Mouse (Mus musculus) limb, embryonic 14.5 days (tissue): Measurements from ENCODE around the gene Med29. TPM values are rescaled to one million over a fixed set of nuclear protein-coding genes. Genes with fewer than 3 reads are reported as not detected.

Source experiments
- ATAC-seq: fragments of 200-750 bp; cut with Nextera tagmentation; 2 replicates; pipeline ENCODE4 v1.8.0; 2017; ENCODE audit warnings: low read depth, moderate number of reproducible peaks, moderate TSS enrichment; ENCODE audit not compliant: low FRiP score
- DNase-seq: peaks from one replicate; pipeline ENCODE4 v3.0.0-alpha.2; 2015; ENCODE audit warnings: low spot score
- H3K27ac ChIP-seq: fragments of 300-500 bp; sonication (generic); replicated peaks from 2 replicates; pipeline ENCODE4 v1.5.1; 2014; ENCODE audit warnings: low read depth, mild to moderate bottlenecking, low read length, moderate library complexity, mixed read lengths
- H3K27me3 ChIP-seq: fragments of 300-500 bp; sonication (generic); 2 replicates; pipeline ENCODE4 v1.6.1; 2014; ENCODE audit warnings: low read length, mixed read lengths; ENCODE audit not compliant: control insufficient read depth, insufficient read depth
- H3K36me3 ChIP-seq: fragments of 300-500 bp; sonication (generic); 2 replicates; pipeline ENCODE4 v1.6.1; 2014; ENCODE audit warnings: mild to moderate bottlenecking, low read length, moderate library complexity, mixed read lengths; ENCODE audit not compliant: control insufficient read depth, insufficient read depth
- H3K4me1 ChIP-seq: fragments of 300-500 bp; sonication (generic); 2 replicates; pipeline ENCODE4 v1.6.1; 2014; ENCODE audit warnings: antibody characterized with exemption, low read length, mixed read lengths; ENCODE audit not compliant: control insufficient read depth, insufficient read depth
- H3K4me2 ChIP-seq: fragments of 300-500 bp; sonication (generic); replicated peaks from 2 replicates; pipeline ENCODE4 v1.6.1; 2014; ENCODE audit warnings: low read depth, mild to moderate bottlenecking, low read length, moderate library complexity; ENCODE audit not compliant: severe bottlenecking
- H3K4me3 ChIP-seq: fragments of 300-500 bp; sonication (generic); replicated peaks from 2 replicates; pipeline ENCODE4 v1.5.1; 2014; ENCODE audit warnings: low read length
- H3K9ac ChIP-seq: fragments of 300-500 bp; sonication (generic); 2 replicates; pipeline ENCODE4 v1.6.1; 2014; ENCODE audit warnings: mild to moderate bottlenecking, low read depth, low read length, moderate library complexity; ENCODE audit not compliant: severe bottlenecking
- H3K9me3 ChIP-seq: fragments of 300-500 bp; sonication (generic); 2 replicates; pipeline ENCODE4 v1.6.1; 2016; ENCODE audit warnings: low read length; ENCODE audit not compliant: control insufficient read depth
- POLR2A ChIP-seq: fragments of 200-500 bp; IDR thresholded peaks from 2 replicates; pipeline ENCODE4 v1.8.0; 2012; ENCODE audit warnings: inconsistent platforms, mild to moderate bottlenecking, moderate library complexity, borderline replicate concordance; ENCODE audit not compliant: insufficient read depth, insufficient read length; ENCODE audit errors: extremely low read depth
- WGBS: fragments of 180-500 bp; shearing (Covaris S2); extraction: QIAGEN DNeasy Blood & Tissue Kit; methylation state at CpG from one replicate; pipeline ENCODE4 v1.1.7; 2014; 5-methylcytosine and 5-hydroxymethylcytosine counted together
- polyA plus RNA-seq, 2 experiments: library from polyadenylated mRNA; depleted of rRNA in 1 of 2; stranded (reverse) in 1 of 2; unstranded in 1 of 2; fragments of >200 nt; fragmentation: Nextera tagmentation in 1 of 2; extraction: Ambion mirVana in 1 of 2; gene quantifications; 2 replicates each; pipeline versions ENCODE4 v1.2.1 to v1.2.3; 2012 to 2014

Gene Med29
- polyA plus RNA-seq (2012; rRNA removed) = 47.5 and 61.6 TPM in 2 replicates
- polyA plus RNA-seq (2014; fragmentation: Nextera tagmentation; extraction: Ambion mirVana) = 46.6 and 49.9 TPM in 2 replicates

- peak within 1 kb of the TSS; percentile 44 for H3K27ac ChIP-seq
- H3K4me1 ChIP-seq = peaks cover 8% of the 10 kb centered on the region
- H3K36me3 ChIP-seq = peaks cover 61% of the 10 kb centered on the region
- peak within 1 kb of the TSS; percentile 80 for H3K9ac ChIP-seq
- no peaks in the 10 kb centered on the region for H3K27me3 ChIP-seq
- H3K4me3 ChIP-seq = peak within 1 kb of the TSS; percentile 91
- ATAC-seq (peak; percentile 98), DNase-seq (peak; percentile 99)
- H3K4me2 ChIP-seq = peak within 1 kb of the TSS; percentile 91
- H3K9me3 ChIP-seq = no peaks in the 10 kb centered on the region
- TF ChIP-seq POLR2A = peak; percentile 66; the same call in 1 of the 2 replicates
- WGBS = under 1% methylated on average over 58 of the region's 58 CpGs
These were observed at the start of gene Med29, which contains the start of gene Paf1 for GRCm38 (mm10) chr7:28392429-28393271. TSS of gene Med29 (minus strand) at chr7:28392708. TSS of gene Paf1 (plus strand) at chr7:28392951.

- ATAC-seq (no peak), DNase-seq (no peak)
- Histone ChIP-seq H3K9ac (no peak overlapping the region), H3K36me3 (no peaks in the 10 kb centered on the region), H3K4me1 (0 out of 2 replicates have a peak, but pooled peaks cover 6% of the 10 kb centered on the region), H3K27me3 (no peaks in the 10 kb centered on the region), H3K4me2 (no peak overlapping the region), H3K27ac (no peak overlapping the region), H3K4me3 (no peak overlapping the region), H3K9me3 (no peaks in the 10 kb centered on the region)
- WGBS = 86% methylated on average over 14 of the region's 14 CpGs
- TF ChIP-seq POLR2A = no peak
These were observed 49.4 kb upstream of the Med29 start for GRCm38 (mm10) chr7:28441776-28442485.

DNA sequence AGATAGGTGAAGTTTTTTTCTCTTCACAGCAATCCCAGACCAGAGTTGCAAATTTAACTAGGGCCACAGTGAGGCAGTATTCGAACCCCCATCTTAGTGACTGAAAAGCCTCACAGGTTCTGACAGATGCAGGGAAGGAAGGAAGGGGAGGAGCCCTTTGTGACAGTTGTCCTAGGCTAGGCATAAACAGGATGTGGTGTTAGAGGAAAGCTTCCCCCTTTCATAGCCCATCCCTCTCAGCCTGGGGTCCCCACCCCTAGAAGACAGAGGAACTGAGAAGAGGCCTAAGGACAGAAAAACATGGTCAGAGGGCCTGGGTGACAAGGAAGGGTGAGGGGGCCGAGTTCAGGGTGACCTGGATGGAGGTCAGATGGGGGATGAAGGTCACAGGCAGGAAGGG, 48.2 kb upstream of the Med29 start:
- no peak overlapping the region for H3K4me3 ChIP-seq
- TF ChIP-seq POLR2A = no peak
- H3K27ac ChIP-seq = no peak overlapping the region
- DNase-seq = no peak
- ATAC-seq = no peak
- no peaks in the 10 kb centered on the region for H3K27me3 ChIP-seq
- no peak overlapping the region for H3K4me2 ChIP-seq
- no peaks in the 10 kb centered on the region for H3K36me3 ChIP-seq
- no peaks in the 10 kb centered on the region for H3K9me3 ChIP-seq
- WGBS = 50% methylated on average over 2 of the region's 2 CpGs
- no peak overlapping the region for H3K9ac ChIP-seq
- H3K4me1 ChIP-seq = 0 out of 2 replicates have a peak, but pooled peaks cover 6% of the 10 kb centered on the region

DNA sequence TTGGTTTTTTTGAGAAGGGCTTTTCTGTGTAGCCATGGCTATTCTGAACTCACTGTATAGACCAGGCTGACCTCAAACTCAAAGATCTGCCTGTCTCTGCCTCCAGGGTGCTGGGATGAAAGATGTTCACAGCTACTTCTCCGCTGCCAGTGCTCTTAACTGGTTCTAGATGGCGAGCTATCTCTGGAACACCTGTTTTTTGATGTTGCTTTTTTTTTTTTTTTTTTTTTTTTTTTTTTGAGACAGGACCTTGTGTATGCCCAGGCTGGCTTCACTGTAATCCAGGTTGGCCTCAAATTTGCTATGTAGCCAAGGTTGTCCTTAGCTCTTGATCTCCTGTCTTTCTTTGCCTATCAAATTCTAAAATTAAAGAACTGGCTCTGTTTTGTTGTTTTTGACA, 46.3 kb upstream of the Med29 start:
- no peak for TF ChIP-seq POLR2A
- H3K4me3 ChIP-seq = no peak overlapping the region
- WGBS = 81% methylated on average over 2 of the region's 2 CpGs
- no peaks in the 10 kb centered on the region for H3K9me3 ChIP-seq
- no peak overlapping the region for H3K27ac ChIP-seq
- no peaks in the 10 kb centered on the region for H3K27me3 ChIP-seq
- no peak overlapping the region for H3K4me2 ChIP-seq
- ATAC-seq (no peak), DNase-seq (no peak)
- peaks cover 22% of the 10 kb centered on the region for H3K4me1 ChIP-seq
- H3K9ac ChIP-seq = no peak overlapping the region
- no peaks in the 10 kb centered on the region for H3K36me3 ChIP-seq

GRCm38 (mm10) chr7:28437964-28438363, 45.5 kb upstream of the Med29 start:
- TF ChIP-seq POLR2A = no peak
- DNase-seq = no peak
- no peak overlapping the region for H3K9ac ChIP-seq
- no peak overlapping the region for H3K4me2 ChIP-seq
- H3K27ac ChIP-seq = no peak overlapping the region
- no peaks in the 10 kb centered on the region for H3K36me3 ChIP-seq
- H3K4me1 ChIP-seq = peaks cover 22% of the 10 kb centered on the region
- no peaks in the 10 kb centered on the region for H3K9me3 ChIP-seq
- no peak for ATAC-seq
- no peaks in the 10 kb centered on the region for H3K27me3 ChIP-seq
- H3K4me3 ChIP-seq = no peak overlapping the region
